Mouse (Mus musculus) left cerebral cortex, adult 2 months (tissue): Measurements from ENCODE around the gene Naa40. TPM values are rescaled to one million over a fixed set of nuclear protein-coding genes. Genes with fewer than 3 reads are reported as not detected.

ENCODE experiments used
- DNase-seq, 2 experiments: peaks; one replicate each; pipeline ENCODE4 v3.0.0; 2021 to 2022; ENCODE audit warnings: low spot score in 2 of 2, mixed read lengths in 1 of 2; ENCODE audit errors: extremely low spot score in 1 of 2
- H3K27ac ChIP-seq: fragments of 200-600 bp; 2 replicates; pipeline ENCODE4 v1.8.1; 2022
- H3K4me3 ChIP-seq: fragments of 200-600 bp; 2 replicates; pipeline ENCODE4 v1.8.1; 2022
- CTCF ChIP-seq: fragments of 200-600 bp; IDR thresholded peaks from 2 replicates; pipeline ENCODE4 v1.8.1; 2022; ENCODE audit warnings: antibody characterized with exemption, mild to moderate bottlenecking, moderate library complexity
- intact Hi-C: fragments of 180-260 bp; cut with DNase I; formaldehyde crosslinking; loops from one replicate; pipeline ENCODE4 v1.15.1; 2025
- long read RNA-seq, 2 experiments: library from polyadenylated mRNA; stranded (forward); transcript quantifications; one replicate each; pipeline ENCODE4 v2.0.0; 2021; ENCODE audit warnings: borderline mapping rate in 2 of 2
- total RNA-seq, 2 experiments: library from RNA; stranded (reverse); gene quantifications; 2 replicates each; pipeline ENCODE4 v1.2.3; 2021

The Naa40 gene
- 10 to 100 TPM; 35.7 to 37.4 TPM for total RNA-seq
- long read RNA-seq, experiment 1, full-length matches to known transcripts, result 31 of 37 reads
- long read RNA-seq, experiment 1, partial matches to known transcripts, result 3 of 37 reads
- long read RNA-seq, experiment 1, other reads (novel, unspliced or antisense), result 3 of 37 reads
- long read RNA-seq, experiment 2, full-length matches to known transcripts, result 36 of 49 reads
- long read RNA-seq, experiment 2, partial matches to known transcripts, result 6 of 49 reads
- long read RNA-seq, experiment 2, other reads (novel, unspliced or antisense), result 7 of 49 reads

DNA sequence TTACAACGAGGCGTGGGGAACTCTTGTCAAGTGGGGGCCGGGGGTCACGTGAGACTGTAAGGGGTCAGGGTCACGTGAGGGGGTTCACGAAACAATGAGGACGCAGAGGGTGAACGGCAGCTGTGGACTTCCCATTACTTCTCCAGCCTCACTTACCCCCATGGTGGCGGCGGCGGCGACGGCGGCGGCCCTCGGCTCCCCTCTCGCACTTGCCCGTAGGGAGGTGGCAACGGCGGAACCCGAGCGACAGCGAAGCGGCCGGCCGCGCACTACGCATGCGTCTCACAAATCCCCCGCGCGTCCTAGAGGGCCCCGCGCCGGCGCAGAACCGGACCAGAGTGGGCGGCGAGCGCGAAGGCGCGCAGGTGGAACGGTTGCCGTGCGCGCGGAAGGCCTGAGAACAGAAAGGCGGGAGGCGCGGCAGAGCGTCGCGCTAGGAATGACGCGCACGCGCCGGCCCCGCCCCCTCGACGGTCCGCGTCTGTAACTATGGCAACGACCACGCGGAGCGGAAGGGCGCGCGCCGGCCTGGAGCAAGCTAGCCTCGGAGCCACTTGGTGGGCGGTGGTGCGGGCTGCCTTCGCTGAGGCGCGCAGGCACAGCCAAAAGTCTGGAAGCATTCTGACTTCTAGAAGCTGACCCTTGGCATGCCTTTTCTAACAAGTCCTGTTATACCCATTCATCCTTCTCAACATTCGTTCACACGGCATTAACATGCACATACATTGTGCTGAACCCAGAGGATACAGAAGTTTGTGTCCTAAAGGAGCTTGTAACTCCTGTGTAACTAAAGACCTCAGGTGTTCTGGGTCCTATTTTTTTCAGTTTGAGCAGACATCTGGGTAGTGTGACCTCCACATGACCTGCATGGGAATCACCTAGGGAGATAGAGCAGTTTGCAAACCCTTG is at the start of gene Naa40:
Gene Naa40 (minus strand): TSS at position 402 of the 909 bp plus-strand sequence.
- intact Hi-C loops, result loop anchor here (2.0 kb wide), 1 partner anchor 176 kb away; the partner anchor contains the start of gene 2700081O15Rik

DNA sequence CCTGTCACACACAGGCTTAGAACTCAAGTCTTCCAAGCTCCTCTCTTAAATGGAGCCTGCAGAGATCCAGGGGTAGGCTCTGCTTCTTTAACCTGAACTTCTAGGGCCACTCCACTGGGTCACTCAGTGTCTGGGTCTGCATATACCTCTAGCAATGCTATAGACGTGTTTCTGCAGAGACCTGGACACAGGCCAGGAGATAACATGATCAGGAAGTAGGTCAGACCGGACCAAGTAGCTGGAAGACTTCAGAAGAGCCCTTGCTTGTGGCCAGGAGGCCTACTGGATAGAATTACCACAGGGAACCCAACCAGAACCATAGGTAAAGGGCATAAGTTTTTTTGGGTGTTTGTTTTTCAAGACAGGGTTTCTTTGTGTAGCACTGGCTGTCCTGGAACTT is 48.8 kb upstream of the Naa40 start:
- no peak for TF ChIP-seq CTCF
- intact Hi-C loops, result no loop called here

More for the DNA sequence above, at the start of gene Naa40:
- peak within 1 kb of the TSS; percentile 86 for H3K4me3 ChIP-seq
- peak; percentile 92 to 95 for DNase-seq
- no peak for TF ChIP-seq CTCF
- peak within 1 kb of the TSS; percentile 93 for H3K27ac ChIP-seq

DNA sequence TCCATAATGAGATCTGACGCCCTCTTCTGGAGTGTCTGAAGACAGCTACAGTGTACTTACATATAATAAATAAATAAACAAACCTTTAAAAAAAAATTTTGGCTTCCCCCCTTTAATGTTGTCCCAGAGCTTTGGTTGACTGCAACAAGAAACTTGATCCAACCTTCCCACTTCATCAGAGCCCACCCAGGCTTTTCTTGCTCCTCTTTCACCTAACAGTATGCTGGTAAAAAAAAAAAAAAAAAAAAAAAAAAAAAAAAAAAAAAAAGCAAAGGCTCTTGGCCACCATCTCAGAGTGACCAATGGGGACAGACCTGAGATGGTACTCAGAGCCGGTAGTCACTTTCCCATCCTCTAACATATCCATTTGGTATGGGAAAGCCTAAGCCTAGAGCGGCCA is 47.3 kb upstream of the Naa40 start:
- no peak; the same call in 1 of the 2 replicates for TF ChIP-seq CTCF
- H3K4me3 ChIP-seq, result no peak overlapping the region
- no peak for DNase-seq
- H3K27ac ChIP-seq, result no peak overlapping the region
- intact Hi-C loops, result no loop called here

More for the DNA sequence above, 48.8 kb upstream of the Naa40 start:
- no peak for DNase-seq
- Histone ChIP-seq H3K27ac (peak overlapping the region; percentile 11; the same call in 1 of the 2 replicates), H3K4me3 (no peak overlapping the region)

GRCm38 (mm10) chr19:7286563-7287315 is 45.8 kb upstream of the Naa40 start:
- no peak for TF ChIP-seq CTCF
- Histone ChIP-seq H3K27ac (peak overlapping the region; percentile 75; the same call in 1 of the 2 replicates), H3K4me3 (no peak overlapping the region)
- intact Hi-C loops, result no loop called here
- DNase-seq, result no peak

GRCm38 (mm10) chr19:7280557-7281330 is 39.8 kb upstream of the Naa40 start:
- TF ChIP-seq CTCF, result no peak
- peak overlapping the region; percentile 97 for H3K27ac ChIP-seq
- DNase-seq, result peak; percentile 71 to 73
- H3K4me3 ChIP-seq, result no peak overlapping the region
- intact Hi-C loops, result loop anchor here (2.0 kb wide), 1 partner anchor 60 kb away; the partner anchor contains the start of gene Mark2

DNA sequence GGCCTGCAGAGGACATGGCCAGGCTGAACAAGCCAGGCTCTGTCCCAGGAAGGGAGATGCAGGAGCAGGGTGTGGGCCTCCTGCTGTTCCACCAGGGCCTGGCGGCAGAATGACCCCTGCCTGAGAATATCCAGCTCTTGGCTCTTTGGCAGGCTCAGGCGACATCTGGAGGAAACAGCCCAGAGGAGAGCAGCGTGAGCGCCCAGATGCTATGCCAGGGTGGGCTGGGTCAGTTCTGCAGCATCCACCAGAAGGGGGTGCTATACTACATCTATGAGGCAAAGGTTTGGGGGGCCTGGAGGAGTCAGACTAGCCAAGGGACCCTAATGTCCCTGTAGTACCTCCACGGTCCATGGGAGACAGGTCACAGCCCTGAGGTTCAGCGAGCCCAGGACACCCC is 38.1 kb upstream of the Naa40 start:
- DNase-seq, result no peak
- peak; percentile 69 for TF ChIP-seq CTCF
- peak overlapping the region; percentile 97 for H3K27ac ChIP-seq
- intact Hi-C loops, result no loop called here
- H3K4me3 ChIP-seq, result no peak overlapping the region

- intact Hi-C loops, result no loop called here
- H3K27ac ChIP-seq, result peak overlapping the region; percentile 97
- DNase-seq, result no peak
- no peak for TF ChIP-seq CTCF
- no peak overlapping the region for H3K4me3 ChIP-seq
Measured at GRCm38 (mm10) chr19:7278200-7278906, 37.4 kb upstream of the Naa40 start.

GRCm38 (mm10) chr19:7276796-7277195 is 35.8 kb upstream of the Naa40 start:
- Histone ChIP-seq H3K27ac (no peak overlapping the region), H3K4me3 (no peak overlapping the region)
- intact Hi-C loops, result no loop called here
- DNase-seq, result no peak
- TF ChIP-seq CTCF, result no peak

GRCm38 (mm10) chr19:7276053-7276659 is 35.2 kb upstream of the Naa40 start:
- no peak for TF ChIP-seq CTCF
- intact Hi-C loops, result no loop called here
- Histone ChIP-seq H3K27ac (peak overlapping the region; percentile 33; the same call in 1 of the 2 replicates), H3K4me3 (no peak overlapping the region)
- no peak for DNase-seq
